Mouse (Mus musculus): ENCODE measurements around the gene Ifna6.
"Not testable (repeated sequence)": the region's sequence is repeated elsewhere in the genome, so short reads cannot be mapped to it uniquely, and the experiment has no call there.

The Ifna6 gene

GRCm38 (mm10) chr4:88827116-88827515 is at the start of gene Ifna6:
Ifna6 (plus strand) TSS chr4:88827416.
- not testable (repeated sequence) for DNase-seq (ENCODE audit: low spot score)

GRCm38 (mm10) chr4:88779550-88779949 is 47.7 kb upstream of the Ifna6 start, which contains the start of gene Gm13272:
Gm13272 (plus strand) TSS chr4:88779850.
- DNase-seq (ENCODE audit: low spot score) = not testable (repeated sequence)

- not testable (repeated sequence) for DNase-seq (ENCODE audit: low spot score)
Measured at GRCm38 (mm10) chr4:88780320-88780719, 46.9 kb upstream of the Ifna6 start.

- DNase-seq (ENCODE audit: low spot score) = not testable (repeated sequence)
Measured at GRCm38 (mm10) chr4:88781831-88782230, 45.4 kb upstream of the Ifna6 start, which contains the start of gene Ifnz. Ifnz (plus strand) TSS chr4:88782131.

GRCm38 (mm10) chr4:88782335-88782734 is 44.9 kb upstream of the Ifna6 start:
- not testable (repeated sequence) for DNase-seq (ENCODE audit: low spot score)

GRCm38 (mm10) chr4:88785409-88785808 is 41.8 kb upstream of the Ifna6 start, which contains the start of gene Gm13276:
Gm13276 (plus strand) TSS chr4:88785709.
- DNase-seq (ENCODE audit: low spot score) = not testable (repeated sequence)

- DNase-seq (ENCODE audit: low spot score) = peak; percentile 67
Measured at GRCm38 (mm10) chr4:88788402-88788801, 38.8 kb upstream of the Ifna6 start, which contains the start of gene Gm13277. Gm13277 (plus strand) TSS chr4:88788632.

GRCm38 (mm10) chr4:88791250-88791649 is 36.0 kb upstream of the Ifna6 start, which contains the start of gene Gm13278:
Gm13278 (plus strand) TSS chr4:88791550.
- not testable (repeated sequence) for DNase-seq (ENCODE audit: low spot score)

- DNase-seq (ENCODE audit: low spot score) = peak; percentile 72
Measured at GRCm38 (mm10) chr4:88793936-88794675, 33.1 kb upstream of the Ifna6 start, which contains the start of gene Gm13275. Gm13275 (plus strand) TSS chr4:88794487.

GRCm38 (mm10) chr4:88797097-88797496 is 30.1 kb upstream of the Ifna6 start, which contains the start of gene Gm13279:
Gm13279 (plus strand) TSS chr4:88797397.
- not testable (repeated sequence) for DNase-seq (ENCODE audit: low spot score)

GRCm38 (mm10) chr4:88799365-88799764 is 27.9 kb upstream of the Ifna6 start, which contains the start of gene Gm13285:
Gm13285 (plus strand) TSS chr4:88799665.
- not testable (repeated sequence) for DNase-seq (ENCODE audit: low spot score)

- not testable (repeated sequence) for DNase-seq (ENCODE audit: low spot score)
Measured at GRCm38 (mm10) chr4:88802954-88803353, 24.3 kb upstream of the Ifna6 start, which contains the start of gene Gm13287. Gm13287 (plus strand) TSS chr4:88803254.

GRCm38 (mm10) chr4:88805231-88805630 is 22.0 kb upstream of the Ifna6 start, which contains the start of gene Gm13288:
Gm13288 (plus strand) TSS chr4:88805531.
- DNase-seq (ENCODE audit: low spot score) = not testable (repeated sequence)

- not testable (repeated sequence) for DNase-seq (ENCODE audit: low spot score)
Measured at GRCm38 (mm10) chr4:88805761-88806160, 21.5 kb upstream of the Ifna6 start.

- DNase-seq (ENCODE audit: low spot score) = no peak
Measured at GRCm38 (mm10) chr4:88815928-88816327, 11.3 kb upstream of the Ifna6 start, which contains the start of gene Ifna7. Ifna7 (plus strand) TSS chr4:88816228.

GRCm38 (mm10) chr4:88819659-88820058 is 7.6 kb upstream of the Ifna6 start, which contains the start of gene Ifna11:
Ifna11 (plus strand) TSS chr4:88819959.
- DNase-seq (ENCODE audit: low spot score) = no peak

- DNase-seq (ENCODE audit: low spot score) = no peak
Measured at GRCm38 (mm10) chr4:88822995-88823394, 4.2 kb upstream of the Ifna6 start.

- peak; percentile 26 for DNase-seq (ENCODE audit: low spot score)
Measured at GRCm38 (mm10) chr4:88830523-88830922, 3.3 kb downstream of the Ifna6 start.

GRCm38 (mm10) chr4:88835225-88835624 is 8.0 kb downstream of the Ifna6 start, which contains the start of gene Ifna5:
Ifna5 (plus strand) TSS chr4:88835525.
- DNase-seq (ENCODE audit: low spot score) = not testable (repeated sequence)

- no peak for DNase-seq (ENCODE audit: low spot score)
Measured at GRCm38 (mm10) chr4:88838828-88839227, 11.6 kb downstream of the Ifna6 start.

GRCm38 (mm10) chr4:88840058-88840457 is 12.8 kb downstream of the Ifna6 start:
- no peak for DNase-seq (ENCODE audit: low spot score)

GRCm38 (mm10) chr4:88841438-88841911 is 14.3 kb downstream of the Ifna6 start, which contains the start of gene Ifna4:
Ifna4 (plus strand) TSS chr4:88841861.
- DNase-seq (ENCODE audit: low spot score) = no peak

Data from layer of hippocampus, adult 11-12 months (tissue).